Mouse (Mus musculus) lung, embryonic 15.5 days (tissue): ENCODE measurements around the gene Ncor1. TPM values are rescaled to one million over a fixed set of nuclear protein-coding genes. Genes with fewer than 3 reads are reported as not detected.

ENCODE experiments used
- polyA plus RNA-seq: library from polyadenylated mRNA; unstranded; fragments of >200 nt; fragmentation: Nextera tagmentation; extraction: Ambion mirVana; gene quantifications from 2 replicates; pipeline ENCODE4 v1.2.1, GENCODE M21; 2015

Ncor1 gene
- polyA plus RNA-seq, 1 experiment from 2014 or later: 156 TPM

Other genes starting within 250 kb of the Ncor1 start
- 2.7 and 3.2 TPM in 2 replicates for gene Adora2b, start 209.6 kb downstream of the Ncor1 start, polyA plus RNA-seq
- gene Zswim7, start 177.2 kb downstream of the Ncor1 start, polyA plus RNA-seq: 16.2 TPM in 2 replicates
- gene Ttc19, start 177.1 kb downstream of the Ncor1 start, polyA plus RNA-seq: 15.7 and 16.6 TPM in 2 replicates
- 7.7 and 9.0 TPM in 2 replicates for gene Pigl, start 81 bp downstream of the Ncor1 start, polyA plus RNA-seq
- gene Cenpv, start 80.7 kb upstream of the Ncor1 start, polyA plus RNA-seq: 13.7 and 14.1 TPM in 2 replicates
- 3,157 and 3,186 TPM in 2 replicates for gene Ubb, start 92.6 kb upstream of the Ncor1 start, polyA plus RNA-seq
- 4.6 and 5.5 TPM in 2 replicates for gene Trpv2, start 115.9 kb upstream of the Ncor1 start, polyA plus RNA-seq
- 12.6 and 13.0 TPM in 2 replicates for gene Lrrc75a, start 190.0 kb upstream of the Ncor1 start, polyA plus RNA-seq
- 40.9 and 42.1 TPM in 2 replicates for gene Mmgt2, start 190.1 kb upstream of the Ncor1 start, polyA plus RNA-seq